Mouse (Mus musculus): ENCODE measurements around the gene Prss27. TPM values are rescaled to one million over a fixed set of nuclear protein-coding genes. Genes with fewer than 3 reads are reported as not detected.
A peak's percentile ranks its signal among the peaks of the same experiment; 100 is the strongest.
"Not testable (repeated sequence)": the region's sequence is repeated elsewhere in the genome, so short reads cannot be mapped to it uniquely, and the experiment has no call there.

Prss27 gene
- total and polyA plus RNA-seq, 3 experiments, result not detected

DNA sequence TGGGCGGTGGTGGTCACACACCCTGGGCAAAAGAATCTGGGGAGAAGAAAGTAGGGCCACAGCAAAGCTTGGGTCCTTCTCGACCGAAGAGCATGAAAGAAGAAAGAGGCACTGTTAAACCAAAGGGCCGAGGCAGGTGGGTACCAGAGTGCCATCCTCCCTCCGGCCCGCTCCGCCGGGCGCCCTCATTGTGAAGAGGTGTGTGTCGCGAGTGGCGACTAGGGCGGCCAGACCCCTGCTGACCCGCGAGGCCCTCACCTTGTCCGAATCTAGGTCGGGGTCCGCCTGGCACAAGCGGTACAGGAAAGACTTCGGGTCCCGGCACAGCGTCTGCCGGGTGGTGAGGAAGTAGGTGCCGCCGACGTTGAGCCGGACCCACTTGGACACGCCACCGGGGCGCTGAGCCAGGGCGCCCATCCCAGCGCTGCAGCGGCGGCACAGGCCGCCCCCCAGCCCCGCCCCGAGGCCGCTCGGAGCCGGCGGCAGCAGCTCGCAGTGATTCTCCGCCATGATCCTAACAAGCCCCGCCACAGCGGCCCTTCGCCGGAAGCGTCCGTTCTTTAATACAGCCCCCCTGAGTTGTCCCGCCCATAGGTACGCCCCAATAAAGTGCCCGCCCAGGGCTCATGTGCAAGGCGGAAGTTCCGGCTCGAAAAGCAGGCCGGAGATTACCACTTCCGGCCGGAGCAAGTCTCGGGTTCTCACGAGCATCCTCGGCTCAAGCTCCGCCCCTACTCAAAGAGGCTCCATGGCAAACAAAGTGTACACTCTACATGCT, 35.2 kb downstream of the Prss27 start, which contains the start of gene Kctd5:
Kctd5 (minus strand) TSS at position 567 of the 778 bp plus-strand sequence.
- peak; percentile 94 to 95 for DNase-seq
- peaks cover 2% of the 10 kb centered on the region for H3K79me2 ChIP-seq (replicated peaks; ENCODE audit: control insufficient read depth, insufficient read depth, low read length)
- intact Hi-C loops (cut with DNase I), result loop anchor here (5.0 kb wide), 1 partner anchor 64 kb away; no protein-coding TSS in a partner anchor
- WGBS, result under 1% methylated on average over 60 of the region's 62 CpGs
- H3K4me3 ChIP-seq, result peak within 1 kb of the TSS; percentile 89
- no peaks in the 10 kb centered on the region for H3K27me3 ChIP-seq (ENCODE audit: control insufficient read depth, insufficient read depth, low read length)
- H3K36me3 ChIP-seq (ENCODE audit: control insufficient read depth, insufficient read depth, low read length), result no peaks in the 10 kb centered on the region; the same call in 1 of the 2 replicates
- H3K27ac ChIP-seq, result peak within 1 kb of the TSS; percentile 90
- TF ChIP-seq CTCF (IDR thresholded peaks at IDR 0.05), result no peak
- peak; percentile 89; the same call in 1 of the 2 replicates for TF ChIP-seq EP300 (IDR thresholded peaks at IDR 0.05; ENCODE audit: insufficient read depth, low read depth, low read length)
- TF ChIP-seq POLR2A (IDR thresholded peaks at IDR 0.05; ENCODE audit: insufficient read depth, low read depth, low read length), result peak; percentile 86
- peak within 1 kb of the TSS; percentile 93 for H3K9ac ChIP-seq (ENCODE audit: low read depth, low read length)
- peaks cover 2% of the 10 kb centered on the region for H3K4me1 ChIP-seq (ENCODE audit: control insufficient read depth, insufficient read depth, low read length)

GRCm38 (mm10) chr17:24077101-24077500, 39.2 kb downstream of the Prss27 start:
- intact Hi-C loops (cut with DNase I), result no loop called here
- Histone ChIP-seq H3K4me1 (ENCODE audit: control insufficient read depth, insufficient read depth, low read length) (peaks cover under 1% of the 10 kb centered on the region), H3K79me2 (replicated peaks; ENCODE audit: control insufficient read depth, insufficient read depth, low read length) (no peaks in the 10 kb centered on the region), H3K27me3 (ENCODE audit: control insufficient read depth, insufficient read depth, low read length) (no peaks in the 10 kb centered on the region), H3K36me3 (ENCODE audit: control insufficient read depth, insufficient read depth, low read length) (no peaks in the 10 kb centered on the region; the same call in 1 of the 2 replicates), H3K4me3 (no peak overlapping the region), H3K27ac (no peak overlapping the region), H3K9ac (ENCODE audit: low read depth, low read length) (no peak overlapping the region)
- DNase-seq, result no peak
- no peak for TF ChIP-seq EP300 (IDR thresholded peaks at IDR 0.05; ENCODE audit: insufficient read depth, low read depth, low read length)
- no peak for TF ChIP-seq POLR2A (IDR thresholded peaks at IDR 0.05; ENCODE audit: insufficient read depth, low read depth, low read length)
- no peak for TF ChIP-seq CTCF (IDR thresholded peaks at IDR 0.05)
- WGBS, result 92% methylated on average over 2 of the region's 2 CpGs

- H3K36me3 ChIP-seq (ENCODE audit: control insufficient read depth, insufficient read depth, low read length), result no peaks in the 10 kb centered on the region
- no peaks in the 10 kb centered on the region for H3K4me1 ChIP-seq (ENCODE audit: control insufficient read depth, insufficient read depth, low read length)
- TF ChIP-seq EP300 (IDR thresholded peaks at IDR 0.05; ENCODE audit: insufficient read depth, low read depth, low read length) (no peak), POLR2A (IDR thresholded peaks at IDR 0.05; ENCODE audit: insufficient read depth, low read depth, low read length) (no peak), CTCF (IDR thresholded peaks at IDR 0.05) (no peak)
- no peak overlapping the region for H3K27ac ChIP-seq
- no peak overlapping the region for H3K4me3 ChIP-seq
- WGBS, result 42% methylated on average over 1 of the region's 1 CpGs
- no peak for DNase-seq
- no peaks in the 10 kb centered on the region for H3K27me3 ChIP-seq (ENCODE audit: control insufficient read depth, insufficient read depth, low read length)
- no peaks in the 10 kb centered on the region for H3K79me2 ChIP-seq (replicated peaks; ENCODE audit: control insufficient read depth, insufficient read depth, low read length)
- intact Hi-C loops (cut with DNase I), result no loop called here
- no peak overlapping the region for H3K9ac ChIP-seq (ENCODE audit: low read depth, low read length)
Measured at GRCm38 (mm10) chr17:24084593-24084992, 46.6 kb downstream of the Prss27 start.

DNA sequence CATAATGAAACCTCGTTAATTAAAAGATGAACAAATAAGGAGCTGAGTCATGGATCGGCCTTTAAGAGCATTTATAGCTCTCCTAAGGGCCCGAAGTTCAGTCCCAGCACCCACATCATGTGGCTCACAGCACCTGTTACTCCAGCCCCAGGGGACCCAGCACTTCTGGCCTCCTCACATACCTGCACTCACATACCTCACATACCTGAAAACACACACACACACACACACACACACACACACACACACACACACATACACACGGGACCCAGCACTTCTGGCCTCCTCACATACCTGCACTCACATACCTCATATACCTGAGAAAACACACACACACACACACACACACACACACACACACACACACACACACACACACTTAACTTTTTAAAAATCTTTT, 48.5 kb downstream of the Prss27 start:
- H3K79me2 ChIP-seq (replicated peaks; ENCODE audit: control insufficient read depth, insufficient read depth, low read length); H3K4me1 ChIP-seq (ENCODE audit: control insufficient read depth, insufficient read depth, low read length); H3K9ac ChIP-seq (ENCODE audit: low read depth, low read length); H3K36me3 ChIP-seq (ENCODE audit: control insufficient read depth, insufficient read depth, low read length); H3K27ac ChIP-seq; intact Hi-C loops (cut with DNase I); H3K27me3 ChIP-seq (ENCODE audit: control insufficient read depth, insufficient read depth, low read length); DNase-seq; H3K4me3 ChIP-seq: not testable (repeated sequence)
- 85% methylated on average over 4 of the region's 4 CpGs for WGBS

DNA sequence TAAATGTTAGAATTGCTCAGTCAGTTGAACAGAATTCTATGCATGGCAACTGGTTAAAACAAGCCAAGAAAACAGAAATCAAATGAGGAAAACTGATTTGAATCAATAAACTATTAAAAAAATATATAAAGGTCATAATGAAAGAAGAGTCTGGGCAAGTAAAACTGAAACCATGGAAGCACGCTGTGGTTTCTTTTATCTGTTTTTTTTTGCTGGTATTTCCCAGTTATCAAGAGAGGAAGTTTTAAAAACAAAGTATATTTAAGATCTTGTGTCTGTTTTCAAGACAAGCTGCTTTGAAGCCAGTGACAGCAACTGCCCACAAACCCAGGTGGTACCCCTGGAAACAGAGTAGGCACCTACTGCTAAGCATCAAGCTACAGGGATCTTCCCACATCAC, 52.6 kb downstream of the Prss27 start:
- Histone ChIP-seq H3K9ac (ENCODE audit: low read depth, low read length) (no peak overlapping the region), H3K36me3 (ENCODE audit: control insufficient read depth, insufficient read depth, low read length) (no peaks in the 10 kb centered on the region), H3K27ac (no peak overlapping the region), H3K4me3 (no peak overlapping the region), H3K79me2 (replicated peaks; ENCODE audit: control insufficient read depth, insufficient read depth, low read length) (no peaks in the 10 kb centered on the region), H3K4me1 (ENCODE audit: control insufficient read depth, insufficient read depth, low read length) (no peaks in the 10 kb centered on the region), H3K27me3 (ENCODE audit: control insufficient read depth, insufficient read depth, low read length) (no peaks in the 10 kb centered on the region)
- no peak for DNase-seq
- intact Hi-C loops (cut with DNase I), result no loop called here
- TF ChIP-seq EP300 (IDR thresholded peaks at IDR 0.05; ENCODE audit: insufficient read depth, low read depth, low read length) (no peak), POLR2A (IDR thresholded peaks at IDR 0.05; ENCODE audit: insufficient read depth, low read depth, low read length) (no peak), CTCF (IDR thresholded peaks at IDR 0.05) (no peak)
- 83% methylated on average over 1 of the region's 1 CpGs for WGBS

Small RNA genes lying within 50 kb of the gene (microRNA-seq; reads per million reads assigned to microRNA genes)
- gene Gm27700, result 0 reads per million in 2 experiments

Other genes starting within 250 kb of the Prss27 start
- 100 to 1,000 TPM; 157 to 161 TPM for gene Srrm2, start 247.6 kb upstream of the Prss27 start, total RNA-seq (2021)
- gene Srrm2, start 247.6 kb upstream of the Prss27 start, polyA plus RNA-seq (2012; rRNA removed), result 318 and 320 TPM in 2 replicates
- 100 to 1,000 TPM; 325 to 371 TPM for gene Elob, start 209.0 kb upstream of the Prss27 start, total RNA-seq (2021)
- 384 and 511 TPM in 2 replicates for gene Elob, start 209.0 kb upstream of the Prss27 start, polyA plus RNA-seq (2012; rRNA removed)
- not detected for gene Prss33, start 202.1 kb upstream of the Prss27 start, total RNA-seq (2021)
- not detected in 2 replicates for gene Prss33, start 202.1 kb upstream of the Prss27 start, polyA plus RNA-seq (2012; rRNA removed)
- not detected for gene Prss32, start 194.3 kb upstream of the Prss27 start, total RNA-seq (2021)
- 0.16 TPM in 1 of 2 replicates, not detected in the other for gene Prss32, start 194.3 kb upstream of the Prss27 start, polyA plus RNA-seq (2012; rRNA removed)
- gene Prss41, start 194.0 kb upstream of the Prss27 start, total RNA-seq (2021), result under 1 TPM in 1 of 2 experiments, not detected in 1; 0.29 TPM
- gene Prss41, start 194.0 kb upstream of the Prss27 start, polyA plus RNA-seq (2012; rRNA removed), result not detected in 2 replicates
- gene Prss21, start 170.1 kb upstream of the Prss27 start, total RNA-seq (2021), result not detected
- not detected in 2 replicates for gene Prss21, start 170.1 kb upstream of the Prss27 start, polyA plus RNA-seq (2012; rRNA removed)
- not detected for gene Dcpp1, start 157.3 kb upstream of the Prss27 start, total RNA-seq (2021)
- not detected in 2 replicates for gene Dcpp1, start 157.3 kb upstream of the Prss27 start, polyA plus RNA-seq (2012; rRNA removed)
- not detected for gene Dcpp2, start 157.3 kb upstream of the Prss27 start, total RNA-seq (2021)
- not detected in 2 replicates for gene Dcpp2, start 157.3 kb upstream of the Prss27 start, polyA plus RNA-seq (2012; rRNA removed)
- not detected for gene Dcpp3, start 120.7 kb upstream of the Prss27 start, total RNA-seq (2021)
- not detected in 2 replicates for gene Dcpp3, start 120.7 kb upstream of the Prss27 start, polyA plus RNA-seq (2012; rRNA removed)
- not detected for gene Sbp, start 96.5 kb upstream of the Prss27 start, total RNA-seq (2021)
- not detected in 2 replicates for gene Sbp, start 96.5 kb upstream of the Prss27 start, polyA plus RNA-seq (2012; rRNA removed)
- gene Sbpl, start 82.9 kb upstream of the Prss27 start, total RNA-seq (2021), result not detected
- gene Sbpl, start 82.9 kb upstream of the Prss27 start, polyA plus RNA-seq (2012; rRNA removed), result not detected in 2 replicates
- gene Prss30, start 57.6 kb upstream of the Prss27 start, total RNA-seq (2021), result not detected
- 0.12 TPM in 2 replicates for gene Prss30, start 57.6 kb upstream of the Prss27 start, polyA plus RNA-seq (2012; rRNA removed)
- gene Prss22, start 40.0 kb upstream of the Prss27 start, total RNA-seq (2021), result not detected
- gene Prss22, start 40.0 kb upstream of the Prss27 start, polyA plus RNA-seq (2012; rRNA removed), result not detected in 2 replicates
- 1 to 10 TPM; 8.4 to 9.1 TPM for gene Kctd5, start 35.3 kb downstream of the Prss27 start, total RNA-seq (2021)
- 9.8 and 12.8 TPM in 2 replicates for gene Kctd5, start 35.3 kb downstream of the Prss27 start, polyA plus RNA-seq (2012; rRNA removed)
- 10 to 100 TPM; 42.5 to 49.1 TPM for gene Pdpk1, start 112.8 kb downstream of the Prss27 start, total RNA-seq (2021)
- 10.4 and 20.6 TPM in 2 replicates for gene Pdpk1, start 112.8 kb downstream of the Prss27 start, polyA plus RNA-seq (2012; rRNA removed)
- gene Amdhd2, start 125.6 kb downstream of the Prss27 start, total RNA-seq (2021), result 10 to 100 TPM in 1 of 2 experiments, 1 to 10 TPM in 1; 9.0 to 10.2 TPM
- gene Amdhd2, start 125.6 kb downstream of the Prss27 start, polyA plus RNA-seq (2012; rRNA removed), result 11.5 and 17.7 TPM in 2 replicates
- 100 to 1,000 TPM; 219 to 255 TPM for gene Atp6v0c, start 131.6 kb downstream of the Prss27 start, total RNA-seq (2021)
- 732 and 788 TPM in 2 replicates for gene Atp6v0c, start 131.6 kb downstream of the Prss27 start, polyA plus RNA-seq (2012; rRNA removed)
- 10 to 100 TPM; 10.3 to 11.0 TPM for gene Tbc1d24, start 167.4 kb downstream of the Prss27 start, total RNA-seq (2021)
- 11.3 and 29.1 TPM in 2 replicates for gene Tbc1d24, start 167.4 kb downstream of the Prss27 start, polyA plus RNA-seq (2012; rRNA removed)
- 1 to 10 TPM in 1 of 2 experiments, under 1 TPM in 1; 0.97 to 1.0 TPM for gene Ntn3, start 171.4 kb downstream of the Prss27 start, total RNA-seq (2021)
- 0.64 and 1.1 TPM in 2 replicates for gene Ntn3, start 171.4 kb downstream of the Prss27 start, polyA plus RNA-seq (2012; rRNA removed)
- 1 to 10 TPM; 2.0 TPM for gene Tedc2, start 182.7 kb downstream of the Prss27 start, total RNA-seq (2021)
- gene Tedc2, start 182.7 kb downstream of the Prss27 start, polyA plus RNA-seq (2012; rRNA removed), result 3.8 and 5.2 TPM in 2 replicates
- gene Ccnf, start 213.3 kb downstream of the Prss27 start, total RNA-seq (2021), result under 1 TPM; 0.57 to 0.59 TPM
- 0.44 and 0.49 TPM in 2 replicates for gene Ccnf, start 213.3 kb downstream of the Prss27 start, polyA plus RNA-seq (2012; rRNA removed)

All from heart, adult 2 months (tissue).